Mouse (Mus musculus) gastrocnemius, adult 8-10 months (tissue): Measurements from ENCODE around the gene Gm28047. TPM values are rescaled to one million over a fixed set of nuclear protein-coding genes. Genes with fewer than 3 reads are reported as not detected.

Source experiments
- DNase-seq, 2 experiments: peaks; one replicate each; pipeline ENCODE4 v3.0.0; 2022; ENCODE audit warnings: low spot score in 2 of 2
- total RNA-seq, 4 experiments: library from RNA; stranded (reverse); gene quantifications; 2 replicates each; pipeline ENCODE4 v1.2.4; 2022

Gene Gm28047
- total RNA-seq, 4 experiments from 2014 or later, result 1.1 to 1.8 (median 1.8) TPM; not detected in 1

- no peak for DNase-seq
These were observed 72.3 kb downstream of the Gm28047 start for GRCm38 (mm10) chr15:102552599-102552998.

- no peak for DNase-seq
These were observed 77.4 kb downstream of the Gm28047 start for GRCm38 (mm10) chr15:102547478-102547877.

GRCm38 (mm10) chr15:102546677-102547427, 78.0 kb downstream of the Gm28047 start:
- DNase-seq, result peak; percentile 24 to 27

GRCm38 (mm10) chr15:102546246-102546645, 78.6 kb downstream of the Gm28047 start:
- no peak for DNase-seq

GRCm38 (mm10) chr15:102544801-102545200, 80.1 kb downstream of the Gm28047 start:
- DNase-seq, result no peak

- DNase-seq, result no peak
These were observed 90.9 kb downstream of the Gm28047 start for GRCm38 (mm10) chr15:102533926-102534325.

- no peak for DNase-seq
These were observed 92.6 kb downstream of the Gm28047 start for GRCm38 (mm10) chr15:102532106-102532900.

GRCm38 (mm10) chr15:102531586-102531985, 93.3 kb downstream of the Gm28047 start:
- DNase-seq, result no peak

GRCm38 (mm10) chr15:102530566-102530965, 94.3 kb downstream of the Gm28047 start:
- no peak for DNase-seq

GRCm38 (mm10) chr15:102528396-102528795, 96.5 kb downstream of the Gm28047 start:
- no peak for DNase-seq

- DNase-seq, result no peak
These were observed 96.9 kb downstream of the Gm28047 start for GRCm38 (mm10) chr15:102527936-102528335.

GRCm38 (mm10) chr15:102526111-102527002, 98.5 kb downstream of the Gm28047 start:
- DNase-seq, result no peak

- DNase-seq, result peak in 1 of 2 experiments; percentile 52
These were observed 99.9 kb downstream of the Gm28047 start, which contains the start of gene Npff for GRCm38 (mm10) chr15:102524892-102525485. Gene Npff, minus strand, starts transcription at chr15:102524942.

- no peak for DNase-seq
These were observed 103.4 kb downstream of the Gm28047 start for GRCm38 (mm10) chr15:102521480-102521879.

- DNase-seq, result no peak
These were observed 104.5 kb downstream of the Gm28047 start for GRCm38 (mm10) chr15:102520416-102520815.

GRCm38 (mm10) chr15:102519211-102520141, 105.4 kb downstream of the Gm28047 start:
- DNase-seq, result no peak

GRCm38 (mm10) chr15:102518859-102519201, 106.0 kb downstream of the Gm28047 start:
- DNase-seq, result no peak

GRCm38 (mm10) chr15:102517976-102518858, 106.7 kb downstream of the Gm28047 start, which contains the start of gene Tarbp2:
Gene Tarbp2, plus strand, starts transcription at chr15:102518192.
- peak; percentile 100 for DNase-seq

- DNase-seq, result no peak
These were observed 107.3 kb downstream of the Gm28047 start for GRCm38 (mm10) chr15:102517631-102517975.
